Mouse (Mus musculus) heart, adult 2 months (tissue): ENCODE results near the gene Lrrc8b.

Source experiments
- CTCF ChIP-seq: fragments of 200-600 bp; IDR thresholded peaks from 2 replicates; pipeline ENCODE4 v1.8.1; 2022; ENCODE audit warnings: antibody characterized with exemption, mild to moderate bottlenecking, moderate library complexity
- POLR2A ChIP-seq: fragments of 200-500 bp; IDR thresholded peaks from 2 replicates; pipeline ENCODE4 v1.6.1; 2011; ENCODE audit warnings: mild to moderate bottlenecking, low read depth, low read length, control low read depth; ENCODE audit not compliant: insufficient read depth

- TF ChIP-seq CTCF (peak; percentile 47), POLR2A (no peak)
Observed at GRCm38 (mm10) chr5:105491389-105491788, 75.8 kb downstream of the Lrrc8b start.
